Mouse (Mus musculus) gastrocnemius, postnatal 10 days (tissue): ENCODE measurements around the gene Wdr4. TPM values are rescaled to one million over a fixed set of nuclear protein-coding genes. Genes with fewer than 3 reads are reported as not detected.
A peak's percentile ranks its signal among the peaks of the same experiment; 100 is the strongest.
"Not testable (repeated sequence)": the region's sequence is repeated elsewhere in the genome, so short reads cannot be mapped to it uniquely, and the experiment has no call there.

Source experiments
- DNase-seq: peaks from one replicate; pipeline ENCODE4 v3.0.0; 2021; ENCODE audit warnings: mixed read lengths
- total RNA-seq, 2 experiments: library from RNA; stranded (reverse); gene quantifications; 2 replicates each; pipeline ENCODE4 v1.2.3; 2021

Gene Wdr4
- total RNA-seq, 2 experiments from 2014 or later: 8.9 to 11.0 TPM

- DNase-seq: peak; percentile 73
Observed at GRCm38 (mm10) chr17:31535871-31536629, 16.3 kb upstream of the Wdr4 start.

- no peak for DNase-seq
Observed at GRCm38 (mm10) chr17:31535358-31535757, 15.6 kb upstream of the Wdr4 start.

GRCm38 (mm10) chr17:31532331-31532730 is 12.6 kb upstream of the Wdr4 start:
- DNase-seq: not testable (repeated sequence)

GRCm38 (mm10) chr17:31531441-31532158 is 11.8 kb upstream of the Wdr4 start:
- DNase-seq: no peak

- no peak for DNase-seq
Observed at GRCm38 (mm10) chr17:31529314-31529713, 9.5 kb upstream of the Wdr4 start.

- no peak for DNase-seq
Observed at GRCm38 (mm10) chr17:31525816-31526215, 6.0 kb upstream of the Wdr4 start.

- DNase-seq: no peak
Observed at GRCm38 (mm10) chr17:31525114-31525513, 5.3 kb upstream of the Wdr4 start.

GRCm38 (mm10) chr17:31521948-31522347 is 2.2 kb upstream of the Wdr4 start:
- DNase-seq: no peak

GRCm38 (mm10) chr17:31520895-31521294 is 1.1 kb upstream of the Wdr4 start:
- DNase-seq: peak; percentile 66

GRCm38 (mm10) chr17:31519344-31519945 is 335 bp downstream of the Wdr4 start:
- no peak for DNase-seq

- DNase-seq: no peak
Observed at GRCm38 (mm10) chr17:31514696-31515095, 5.1 kb downstream of the Wdr4 start.

- no peak for DNase-seq
Observed at GRCm38 (mm10) chr17:31512593-31512992, 7.2 kb downstream of the Wdr4 start.

GRCm38 (mm10) chr17:31511792-31512495 is 7.8 kb downstream of the Wdr4 start:
- peak; percentile 86 for DNase-seq

GRCm38 (mm10) chr17:31510944-31511343 is 8.8 kb downstream of the Wdr4 start:
- DNase-seq: no peak

- no peak for DNase-seq
Observed at GRCm38 (mm10) chr17:31506282-31506681, 13.5 kb downstream of the Wdr4 start.

GRCm38 (mm10) chr17:31505013-31505412 is 14.8 kb downstream of the Wdr4 start:
- no peak for DNase-seq

- no peak for DNase-seq
Observed at GRCm38 (mm10) chr17:31503936-31504335, 15.8 kb downstream of the Wdr4 start.

GRCm38 (mm10) chr17:31503337-31503736 is 16.4 kb downstream of the Wdr4 start:
- DNase-seq: no peak

GRCm38 (mm10) chr17:31502261-31502927 is 17.4 kb downstream of the Wdr4 start:
- DNase-seq: no peak

GRCm38 (mm10) chr17:31500908-31501307 is 18.9 kb downstream of the Wdr4 start:
- DNase-seq: no peak

- DNase-seq: no peak
Observed at GRCm38 (mm10) chr17:31500416-31500815, 19.4 kb downstream of the Wdr4 start.

GRCm38 (mm10) chr17:31499725-31500124 is 20.1 kb downstream of the Wdr4 start:
- no peak for DNase-seq
